Mouse (Mus musculus) neural tube, embryonic 10.5 days (tissue): ENCODE data around the gene Fbxo31.

Experiments
- DNase-seq: peaks from one replicate; pipeline ENCODE4 v3.0.0-alpha.2; 2017; ENCODE audit warnings: low spot score; ENCODE audit errors: extremely low spot score

Gene Fbxo31

GRCm38 (mm10) chr8:121589205-121589726, 10.7 kb upstream of the Fbxo31 start:
- no peak for DNase-seq

GRCm38 (mm10) chr8:121588750-121589149, 10.1 kb upstream of the Fbxo31 start:
- no peak for DNase-seq

- peak; percentile 94 for DNase-seq
Observed at GRCm38 (mm10) chr8:121585159-121585825, 6.7 kb upstream of the Fbxo31 start.

- DNase-seq, result no peak
Observed at GRCm38 (mm10) chr8:121584730-121585129, 6.1 kb upstream of the Fbxo31 start.

GRCm38 (mm10) chr8:121583653-121584052, 5.0 kb upstream of the Fbxo31 start:
- no peak for DNase-seq

GRCm38 (mm10) chr8:121580465-121580864, 1.9 kb upstream of the Fbxo31 start:
- no peak for DNase-seq

GRCm38 (mm10) chr8:121577751-121578675, 593 bp downstream of the Fbxo31 start:
- DNase-seq, result no peak

GRCm38 (mm10) chr8:121575661-121576060, 2.9 kb downstream of the Fbxo31 start:
- DNase-seq, result no peak

GRCm38 (mm10) chr8:121573275-121573674, 5.3 kb downstream of the Fbxo31 start:
- DNase-seq, result no peak

- no peak for DNase-seq
Observed at GRCm38 (mm10) chr8:121572121-121572520, 6.5 kb downstream of the Fbxo31 start.

GRCm38 (mm10) chr8:121570801-121571200, 7.8 kb downstream of the Fbxo31 start:
- no peak for DNase-seq

- DNase-seq, result no peak
Observed at GRCm38 (mm10) chr8:121570335-121570734, 8.3 kb downstream of the Fbxo31 start.

- DNase-seq, result no peak
Observed at GRCm38 (mm10) chr8:121568321-121568720, 10.3 kb downstream of the Fbxo31 start.

GRCm38 (mm10) chr8:121563701-121564100, 14.9 kb downstream of the Fbxo31 start:
- no peak for DNase-seq

- DNase-seq, result no peak
Observed at GRCm38 (mm10) chr8:121562941-121563351, 15.7 kb downstream of the Fbxo31 start.

- no peak for DNase-seq
Observed at GRCm38 (mm10) chr8:121561636-121562345, 16.8 kb downstream of the Fbxo31 start.

- DNase-seq, result no peak
Observed at GRCm38 (mm10) chr8:121560432-121561100, 18.0 kb downstream of the Fbxo31 start.

GRCm38 (mm10) chr8:121559801-121560200, 18.8 kb downstream of the Fbxo31 start:
- no peak for DNase-seq

GRCm38 (mm10) chr8:121558538-121558937, 20.1 kb downstream of the Fbxo31 start:
- no peak for DNase-seq

- DNase-seq, result no peak
Observed at GRCm38 (mm10) chr8:121557746-121558145, 20.9 kb downstream of the Fbxo31 start.
